Mouse (Mus musculus) forebrain, embryonic 13.5 days (tissue): Measurements from ENCODE around the gene Olfr722. TPM values are rescaled to one million over a fixed set of nuclear protein-coding genes. Genes with fewer than 3 reads are reported as not detected.
"Not testable (repeated sequence)": the region's sequence is repeated elsewhere in the genome, so short reads cannot be mapped to it uniquely, and the experiment has no call there.

ENCODE experiments used
- ATAC-seq: fragments of 200-750 bp; cut with Nextera tagmentation; 2 replicates; pipeline ENCODE4 v1.8.0; 2017
- H3K27ac ChIP-seq: fragments of 300-500 bp; sonication (generic); 2 replicates; pipeline ENCODE4 v1.5.1; 2015; ENCODE audit warnings: inconsistent platforms, mild to moderate bottlenecking, moderate library complexity
- H3K27me3 ChIP-seq: fragments of 300-500 bp; sonication (generic); 2 replicates; pipeline ENCODE4 v1.6.1; 2015; ENCODE audit warnings: mild to moderate bottlenecking, inconsistent platforms
- H3K36me3 ChIP-seq: fragments of 300-500 bp; sonication (generic); 2 replicates; pipeline ENCODE4 v1.6.1; 2015; ENCODE audit warnings: mild to moderate bottlenecking, inconsistent platforms; ENCODE audit not compliant: poor library complexity, severe bottlenecking
- H3K4me1 ChIP-seq: fragments of 300-500 bp; sonication (generic); 2 replicates; pipeline ENCODE4 v1.6.1; 2015; ENCODE audit warnings: inconsistent platforms
- H3K4me2 ChIP-seq: fragments of 300-500 bp; sonication (generic); 2 replicates; pipeline ENCODE4 v1.6.1; 2015; ENCODE audit warnings: inconsistent platforms, mild to moderate bottlenecking, moderate library complexity
- H3K4me3 ChIP-seq: fragments of 300-500 bp; sonication (generic); 2 replicates; pipeline ENCODE4 v1.5.1; 2015; ENCODE audit warnings: mild to moderate bottlenecking, inconsistent platforms
- H3K9ac ChIP-seq: fragments of 300-500 bp; sonication (generic); 2 replicates; pipeline ENCODE4 v1.6.1; 2015; ENCODE audit warnings: mild to moderate bottlenecking, inconsistent platforms
- H3K9me3 ChIP-seq: fragments of 300-500 bp; sonication (generic); replicated peaks from 2 replicates; pipeline ENCODE4 v1.6.1; 2016; ENCODE audit warnings: inconsistent platforms
- polyA plus RNA-seq: library from polyadenylated mRNA; unstranded; fragments of >200 nt; fragmentation: Nextera tagmentation; extraction: Ambion mirVana; gene quantifications from 2 replicates; pipeline ENCODE4 v1.2.1, GENCODE M21; 2015

The Olfr722 gene
- polyA plus RNA-seq, result not detected in 2 replicates

DNA sequence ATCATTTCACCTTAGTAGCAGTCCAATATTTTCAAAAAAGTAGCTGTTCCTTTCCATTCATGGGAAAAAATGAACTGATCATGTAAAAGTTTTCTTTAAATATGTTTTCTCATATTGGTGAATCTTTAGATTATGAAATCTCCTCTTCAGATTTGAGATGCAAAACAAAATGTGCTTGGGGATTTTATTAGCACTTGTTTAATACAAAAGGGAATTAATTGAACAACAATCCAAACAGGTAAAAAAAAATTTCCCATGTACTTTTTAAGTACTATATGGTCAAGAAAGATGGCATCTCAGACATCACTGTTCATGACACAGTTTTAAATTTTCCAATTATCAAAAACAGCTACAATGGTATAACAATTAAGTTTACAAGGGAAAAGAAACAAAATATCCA, at the start of gene Olfr722:
Gene Olfr722 (minus strand): TSS at position 101 of the 400 bp plus-strand sequence.
- H3K4me3 ChIP-seq, result no peak within 1 kb of the TSS
- ATAC-seq, result no peak
- no peak within 1 kb of the TSS for H3K4me2 ChIP-seq
- H3K9me3 ChIP-seq, result no peaks in the 10 kb centered on the region
- no peak within 1 kb of the TSS for H3K27ac ChIP-seq
- H3K27me3 ChIP-seq, result no peaks in the 10 kb centered on the region
- no peaks in the 10 kb centered on the region for H3K4me1 ChIP-seq
- no peak within 1 kb of the TSS for H3K9ac ChIP-seq
- H3K36me3 ChIP-seq, result no peaks in the 10 kb centered on the region

DNA sequence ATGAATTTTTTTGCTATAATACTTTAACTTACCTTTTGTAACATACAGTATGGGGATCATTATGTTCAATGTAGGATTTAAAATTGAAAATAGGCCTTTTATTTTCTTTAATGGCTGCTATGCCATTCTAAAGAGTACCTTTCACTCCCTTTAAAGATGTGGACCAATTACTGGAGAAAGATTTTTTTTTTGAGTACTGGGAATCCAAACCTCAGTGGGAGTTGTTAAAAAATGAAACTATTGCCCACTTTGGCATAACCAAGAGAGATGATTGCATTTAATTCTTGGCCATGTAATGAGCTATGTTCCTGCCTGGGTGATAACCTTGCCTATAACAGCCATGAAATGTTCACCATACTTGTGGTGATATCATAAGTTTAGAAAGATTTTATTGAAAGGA, 29.9 kb upstream of the Olfr722 start, which contains the start of gene Olfr723:
Gene Olfr723 (minus strand): TSS at position 101 of the 400 bp plus-strand sequence.
- not testable (repeated sequence) for H3K27me3 ChIP-seq, H3K4me2 ChIP-seq, H3K9ac ChIP-seq, H3K27ac ChIP-seq, H3K36me3 ChIP-seq, H3K9me3 ChIP-seq, H3K4me3 ChIP-seq, H3K4me1 ChIP-seq, ATAC-seq

DNA sequence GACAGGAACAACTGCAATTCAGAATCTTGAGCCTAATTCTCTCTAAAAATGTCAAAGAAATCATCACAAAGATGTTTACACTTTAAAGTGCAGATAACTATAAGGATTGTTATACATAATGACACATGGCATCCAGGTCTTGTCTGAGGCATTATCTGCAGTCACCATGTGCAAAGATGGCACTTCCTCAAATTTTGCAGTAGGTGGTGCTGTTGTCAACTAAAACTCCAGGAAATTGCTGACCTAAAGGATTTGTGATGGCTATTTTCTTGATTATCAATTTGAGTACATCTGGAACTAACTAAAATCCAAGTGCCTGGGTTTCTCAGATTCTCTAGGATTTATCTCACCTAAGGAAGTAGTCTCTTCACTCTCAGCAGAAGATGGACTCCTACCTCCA, 41.4 kb downstream of the Olfr722 start:
- no peaks in the 10 kb centered on the region for H3K36me3 ChIP-seq
- no peak overlapping the region for H3K9ac ChIP-seq
- no peaks in the 10 kb centered on the region for H3K27me3 ChIP-seq
- H3K4me3 ChIP-seq, result no peak overlapping the region
- no peaks in the 10 kb centered on the region for H3K9me3 ChIP-seq
- H3K27ac ChIP-seq, result no peak overlapping the region
- no peak for ATAC-seq
- no peak overlapping the region for H3K4me2 ChIP-seq
- no peaks in the 10 kb centered on the region for H3K4me1 ChIP-seq

Other genes starting within 250 kb of the Olfr722 start
- gene Armh4, start 118.6 kb downstream of the Olfr722 start, polyA plus RNA-seq, result 12.2 and 14.7 TPM in 2 replicates
- not detected in 2 replicates for gene Olfr723, start 29.8 kb upstream of the Olfr722 start, polyA plus RNA-seq
- not detected in 2 replicates for gene Olfr724, start 61.3 kb upstream of the Olfr722 start, polyA plus RNA-seq
- gene Olfr725, start 138.4 kb upstream of the Olfr722 start, polyA plus RNA-seq, result not detected in 2 replicates
- not detected in 2 replicates for gene Olfr726, start 189.0 kb upstream of the Olfr722 start, polyA plus RNA-seq
- not detected in 2 replicates for gene Olfr727, start 221.2 kb upstream of the Olfr722 start, polyA plus RNA-seq
- gene Olfr728, start 240.7 kb upstream of the Olfr722 start, polyA plus RNA-seq, result not detected in 2 replicates